Mouse (Mus musculus) intestine, postnatal 0 days (tissue): ENCODE results near the gene Glipr2. TPM values are rescaled to one million over a fixed set of nuclear protein-coding genes. Genes with fewer than 3 reads are reported as not detected.

Experiments
- ATAC-seq: fragments of 200-750 bp; cut with Nextera tagmentation; 2 replicates; pipeline ENCODE4 v1.8.0; 2017; ENCODE audit warnings: mild to moderate bottlenecking, moderate TSS enrichment, moderate library complexity
- H3K27ac ChIP-seq: fragments of 300-500 bp; sonication (generic); 2 replicates; pipeline ENCODE4 v1.5.1; 2014; ENCODE audit warnings: mild to moderate bottlenecking, low read depth, low read length, moderate library complexity
- H3K27me3 ChIP-seq: fragments of 300-500 bp; sonication (generic); replicated peaks from 2 replicates; pipeline ENCODE4 v1.6.1; 2014; ENCODE audit warnings: low read length, mixed read lengths; ENCODE audit not compliant: control insufficient read depth, insufficient read depth
- H3K36me3 ChIP-seq: fragments of 300-500 bp; sonication (generic); 2 replicates; pipeline ENCODE4 v1.6.1; 2014; ENCODE audit warnings: mild to moderate bottlenecking, moderate library complexity; ENCODE audit not compliant: control insufficient read depth, insufficient read depth
- H3K4me1 ChIP-seq: fragments of 300-500 bp; sonication (generic); replicated peaks from 2 replicates; pipeline ENCODE4 v1.6.1; 2014; ENCODE audit warnings: antibody characterized with exemption, low read length, mixed read lengths; ENCODE audit not compliant: control insufficient read depth, insufficient read depth
- H3K4me2 ChIP-seq: fragments of 300-500 bp; sonication (generic); replicated peaks from 2 replicates; pipeline ENCODE4 v1.6.1; 2014; ENCODE audit warnings: low read depth, mild to moderate bottlenecking, moderate library complexity
- H3K4me3 ChIP-seq: fragments of 300-500 bp; sonication (generic); 2 replicates; pipeline ENCODE4 v1.5.1; 2014; ENCODE audit warnings: low read depth, low read length
- H3K9ac ChIP-seq: fragments of 300-500 bp; sonication (generic); 2 replicates; pipeline ENCODE4 v1.6.1; 2014; ENCODE audit warnings: mild to moderate bottlenecking, low read depth, low read length
- H3K9me3 ChIP-seq: fragments of 300-500 bp; sonication (generic); 2 replicates; pipeline ENCODE4 v1.6.1; 2016; ENCODE audit warnings: mixed run types; ENCODE audit not compliant: control insufficient read depth
- CTCF ChIP-seq: sonication (generic); IDR thresholded peaks from 2 replicates; pipeline ENCODE4 v1.5.1; 2016; ENCODE audit warnings: low read depth, mild to moderate bottlenecking, control low read depth, antibody characterized with exemption, moderate library complexity
- WGBS: fragments of 180-500 bp; shearing (Covaris S2); extraction: QIAGEN DNeasy Blood & Tissue Kit; methylation state at CpG from one replicate; pipeline ENCODE4 v1.1.7; 2014; 5-methylcytosine and 5-hydroxymethylcytosine counted together
- polyA plus RNA-seq: library from polyadenylated mRNA; unstranded; fragments of >200 nt; fragmentation: Nextera tagmentation; extraction: Ambion mirVana; gene quantifications from 2 replicates; pipeline ENCODE4 v1.2.1, GENCODE M21; 2015

The Glipr2 gene
- polyA plus RNA-seq, 1 experiment from 2014 or later: 26.8 TPM

- Histone ChIP-seq H3K9me3 (no peaks in the 10 kb centered on the region), H3K4me3 (peak overlapping the region; percentile 63), H3K27ac (peak overlapping the region; percentile 37; the same call in 1 of the 2 replicates), H3K27me3 (no peaks in the 10 kb centered on the region), H3K36me3 (no peaks in the 10 kb centered on the region), H3K4me1 (peaks cover 7% of the 10 kb centered on the region; the same call in 1 of the 2 replicates), H3K9ac (peak overlapping the region; percentile 50), H3K4me2 (peak overlapping the region; percentile 99)
- peak; percentile 13; the same call in 1 of the 2 replicates for ATAC-seq
- under 1% methylated on average over 26 of the region's 26 CpGs for WGBS
- no peak for TF ChIP-seq CTCF
These were observed 753 bp downstream of the Glipr2 start for GRCm38 (mm10) chr4:43957846-43958461.

- WGBS: 34% methylated on average over 9 of the region's 9 CpGs
- Histone ChIP-seq H3K4me3 (no peak overlapping the region), H3K4me2 (peak overlapping the region; percentile 25), H3K9me3 (no peaks in the 10 kb centered on the region), H3K36me3 (no peaks in the 10 kb centered on the region), H3K27me3 (no peaks in the 10 kb centered on the region), H3K4me1 (peaks cover 14% of the 10 kb centered on the region), H3K9ac (0 out of 2 replicates have a peak overlapping the region, but pooled peaks have one; percentile 2), H3K27ac (no peak overlapping the region)
- no peak for TF ChIP-seq CTCF
- no peak for ATAC-seq
These were observed 2.5 kb downstream of the Glipr2 start for GRCm38 (mm10) chr4:43959523-43960179.

- H3K27me3 ChIP-seq: no peaks in the 10 kb centered on the region
- no peak for ATAC-seq
- peak overlapping the region; percentile 25 for H3K4me2 ChIP-seq
- no peak for TF ChIP-seq CTCF
- 0 out of 2 replicates have a peak overlapping the region, but pooled peaks have one; percentile 2 for H3K9ac ChIP-seq
- no peaks in the 10 kb centered on the region for H3K9me3 ChIP-seq
- H3K4me3 ChIP-seq: no peak overlapping the region
- H3K36me3 ChIP-seq: no peaks in the 10 kb centered on the region
- H3K4me1 ChIP-seq: peaks cover 19% of the 10 kb centered on the region
- WGBS: 37% methylated on average over 6 of the region's 6 CpGs
- H3K27ac ChIP-seq: no peak overlapping the region
These were observed 3.0 kb downstream of the Glipr2 start for GRCm38 (mm10) chr4:43960207-43960606.

DNA sequence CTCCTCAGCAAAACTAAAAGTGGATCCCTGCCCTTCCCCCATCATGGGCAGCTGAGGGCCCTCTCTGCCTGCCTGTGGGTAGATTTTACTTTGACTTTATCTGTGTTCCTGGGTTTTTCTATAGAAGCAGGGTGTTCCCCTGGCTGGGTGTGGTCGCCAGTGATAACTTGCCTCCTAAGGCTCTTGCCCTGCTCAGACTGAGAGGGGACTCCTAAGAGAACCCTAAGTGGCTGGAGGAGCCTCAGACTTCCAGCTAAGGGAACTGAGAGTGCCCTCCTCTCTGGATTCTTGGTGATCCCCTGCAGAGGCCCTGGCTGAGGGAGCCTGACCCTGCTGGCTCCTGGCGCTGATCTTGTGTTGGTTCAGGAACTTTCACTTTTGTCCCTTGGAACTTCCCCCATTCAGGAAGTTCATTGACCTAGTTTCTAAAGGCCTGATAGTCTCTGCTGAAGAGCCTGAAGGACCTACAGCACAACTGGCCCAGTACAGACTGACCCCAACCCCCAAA lies 7.2 kb downstream of the Glipr2 start:
- Histone ChIP-seq H3K36me3 (no peaks in the 10 kb centered on the region; the same call in 1 of the 2 replicates), H3K27ac (peak overlapping the region; percentile 41), H3K4me3 (no peak overlapping the region), H3K27me3 (no peaks in the 10 kb centered on the region), H3K9ac (no peak overlapping the region), H3K4me1 (peaks cover 20% of the 10 kb centered on the region; the same call in 1 of the 2 replicates), H3K4me2 (peak overlapping the region; percentile 40), H3K9me3 (no peaks in the 10 kb centered on the region)
- peak; percentile 39; the same call in 1 of the 2 replicates for ATAC-seq
- 33% methylated on average over 2 of the region's 2 CpGs for WGBS
- no peak for TF ChIP-seq CTCF

- Histone ChIP-seq H3K9ac (no peak overlapping the region), H3K9me3 (no peaks in the 10 kb centered on the region), H3K36me3 (no peaks in the 10 kb centered on the region; the same call in 1 of the 2 replicates), H3K27ac (peak overlapping the region; percentile 41; the same call in 1 of the 2 replicates), H3K4me3 (no peak overlapping the region), H3K4me2 (peak overlapping the region; percentile 40), H3K4me1 (peaks cover 20% of the 10 kb centered on the region; the same call in 1 of the 2 replicates), H3K27me3 (no peaks in the 10 kb centered on the region)
- peak; percentile 73 for ATAC-seq
- TF ChIP-seq CTCF: 0 out of 2 replicates have a peak, but pooled peaks have one; percentile 16
- WGBS: 54% methylated on average over 4 of the region's 4 CpGs
These were observed 7.9 kb downstream of the Glipr2 start for GRCm38 (mm10) chr4:43964951-43965684.
